Mouse (Mus musculus): ENCODE data around the gene Grm2.
"Not testable (repeated sequence)": the region's sequence is repeated elsewhere in the genome, so short reads cannot be mapped to it uniquely, and the experiment has no call there.

Grm2 gene

DNA sequence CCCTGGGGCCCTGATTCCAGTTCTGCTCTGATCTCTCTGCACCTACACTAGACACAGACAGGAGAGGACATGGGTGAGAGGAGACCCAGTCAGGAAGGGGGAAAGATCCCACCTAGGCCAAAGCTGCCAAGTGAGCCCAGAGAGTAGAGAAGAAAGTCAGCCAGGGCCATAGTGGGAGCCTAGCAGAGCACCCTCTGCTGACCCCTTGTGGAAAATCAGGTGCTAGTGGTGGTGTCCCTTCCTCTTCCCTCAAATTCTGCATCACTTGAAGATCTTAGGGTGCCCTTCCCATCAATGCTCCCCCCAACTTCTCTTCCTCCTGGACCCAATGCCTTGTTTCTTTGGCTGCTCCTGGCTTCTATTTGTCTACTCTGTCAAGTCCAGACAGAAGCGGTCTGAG lies 3.2 kb downstream of the Grm2 start:
- DNase-seq (ENCODE audit: extremely low read depth, low read depth, low spot score): no peak

DNA sequence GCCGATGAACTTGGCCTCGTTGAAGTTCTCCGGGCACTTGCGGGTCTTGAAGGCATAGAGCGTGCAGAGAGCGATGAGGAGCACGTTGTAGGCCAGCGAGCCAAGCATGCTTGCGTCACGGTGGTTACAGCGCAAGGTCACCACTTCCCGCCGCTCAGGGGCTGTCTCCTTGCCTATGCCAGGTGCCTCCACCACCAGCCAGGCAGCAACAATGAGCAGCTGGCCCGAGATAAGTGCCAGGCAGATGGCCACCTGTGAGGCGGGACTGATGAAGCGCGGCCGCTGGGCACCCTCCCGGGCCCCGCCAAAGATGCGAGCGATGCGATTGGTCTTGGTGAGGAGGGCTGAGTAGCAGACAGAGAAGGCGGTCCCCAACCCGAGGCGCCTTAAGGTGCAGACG lies 8.7 kb downstream of the Grm2 start:
- DNase-seq (ENCODE audit: extremely low read depth, low read depth, low spot score): no peak

GRCm38 (mm10) chr9:106645684-106646271 lies 10.1 kb downstream of the Grm2 start:
- no peak for DNase-seq (ENCODE audit: extremely low read depth, low read depth, low spot score)

DNA sequence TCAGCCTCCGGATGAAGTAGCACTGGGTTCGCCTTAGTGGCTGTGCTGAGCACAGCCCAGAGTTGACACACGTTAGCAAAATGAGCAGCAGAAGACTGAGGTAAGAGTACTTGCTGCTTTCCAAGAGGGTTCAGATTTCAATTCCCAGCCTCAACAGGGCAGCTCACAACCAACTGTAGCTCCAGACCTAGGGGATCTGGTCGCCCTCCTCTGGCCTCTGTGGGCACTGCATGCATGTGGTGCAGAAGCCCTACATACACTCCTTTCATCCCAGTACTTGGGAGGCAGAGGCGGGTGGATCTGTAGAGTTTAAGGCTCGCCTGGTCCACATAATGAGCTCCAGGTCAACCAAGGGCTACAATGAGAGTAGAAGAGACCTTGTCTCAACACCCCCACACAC lies 12.1 kb downstream of the Grm2 start:
- no peak for DNase-seq (ENCODE audit: extremely low read depth, low read depth, low spot score)

DNA sequence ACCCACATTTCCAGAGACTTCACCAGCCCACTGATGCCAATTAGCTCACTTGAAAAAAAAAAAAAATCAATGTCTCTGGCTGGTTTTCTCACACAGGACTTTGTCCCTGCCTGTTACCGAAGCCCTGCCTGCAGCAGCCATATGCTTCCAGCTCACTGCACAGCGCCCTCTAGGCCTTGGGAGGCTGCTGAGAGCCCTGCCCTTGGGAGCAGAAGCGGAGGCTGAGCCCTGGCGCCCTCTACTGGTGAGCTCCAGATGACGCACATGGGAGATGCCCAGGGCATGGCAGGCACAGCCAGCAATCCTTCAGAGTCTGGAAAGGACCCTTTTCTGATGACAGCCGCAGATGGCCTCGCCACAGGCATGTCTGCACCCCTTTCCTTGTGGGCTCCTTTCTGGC lies 12.8 kb downstream of the Grm2 start:
- DNase-seq (ENCODE audit: extremely low read depth, low read depth, low spot score): no peak

DNA sequence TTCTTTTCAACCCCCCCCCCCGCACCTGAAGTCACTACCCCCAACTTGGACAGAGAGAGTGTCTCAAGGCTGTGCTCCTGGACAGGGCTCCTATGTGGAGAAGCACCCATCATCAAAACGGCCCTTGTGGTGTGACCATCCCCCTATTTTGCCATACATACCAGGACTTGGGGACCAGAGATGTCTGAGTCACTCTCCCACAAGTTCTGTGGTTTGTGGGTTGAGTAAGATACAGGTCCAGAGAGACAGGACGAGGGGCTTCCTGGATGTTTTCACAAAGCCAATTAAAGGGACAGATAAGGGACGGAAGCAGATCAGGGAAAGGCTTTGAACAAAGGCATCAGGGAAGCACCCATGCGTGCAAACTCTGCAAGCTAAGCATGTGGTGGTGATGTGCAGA lies 14.5 kb downstream of the Grm2 start:
- DNase-seq (ENCODE audit: extremely low read depth, low read depth, low spot score): no peak

- DNase-seq (ENCODE audit: extremely low read depth, low read depth, low spot score): no peak
Observed at GRCm38 (mm10) chr9:106638154-106638553, 17.7 kb downstream of the Grm2 start.

- no peak for DNase-seq (ENCODE audit: extremely low read depth, low read depth, low spot score)
Observed at GRCm38 (mm10) chr9:106632185-106632584, 23.7 kb downstream of the Grm2 start.

DNA sequence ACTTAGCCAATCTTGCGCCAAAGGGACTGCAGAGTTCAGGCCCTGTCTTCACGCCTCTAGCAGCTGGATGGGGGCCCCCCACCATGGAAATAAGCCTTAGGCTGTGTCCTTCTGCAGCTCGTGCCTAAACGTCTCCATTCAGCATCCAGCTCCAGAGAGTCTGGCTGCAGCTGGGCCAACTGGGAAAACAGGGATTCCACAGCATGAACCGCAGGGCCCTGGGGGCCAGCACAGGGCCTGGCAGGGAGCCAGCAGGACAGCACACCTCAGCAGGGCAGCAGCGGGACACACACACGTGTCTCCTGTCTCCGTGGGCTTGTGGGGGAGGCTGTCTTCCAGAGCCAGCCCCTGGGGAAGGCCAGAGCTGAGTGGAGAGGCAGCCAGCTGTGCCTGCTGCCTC lies 28.1 kb downstream of the Grm2 start:
- not testable (repeated sequence) for DNase-seq (ENCODE audit: extremely low read depth, low read depth, low spot score)

GRCm38 (mm10) chr9:106626282-106626681 lies 29.6 kb downstream of the Grm2 start, which contains the start of gene Iqcf6:
Gene Iqcf6, plus strand, starts transcription at chr9:106626582.
- no peak for DNase-seq (ENCODE audit: extremely low read depth, low read depth, low spot score)

DNA sequence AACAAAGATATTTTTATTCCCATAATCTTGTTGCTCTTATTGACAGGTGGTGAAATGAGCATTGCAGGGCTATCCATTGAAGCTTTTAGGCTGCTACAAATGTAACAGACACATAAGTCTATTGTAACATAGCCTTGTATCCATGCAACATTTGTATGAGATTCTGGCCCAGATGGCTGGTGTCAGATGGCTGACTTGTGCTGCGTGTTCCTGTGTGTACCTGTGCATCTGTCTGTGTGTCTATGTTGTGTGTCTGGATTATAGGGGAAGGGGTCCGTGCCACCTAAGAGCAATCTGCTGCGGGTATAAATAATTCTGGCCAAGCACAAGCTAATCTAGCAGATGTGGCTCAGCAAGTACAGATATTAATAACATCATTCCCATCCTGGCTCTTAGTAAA lies 38.4 kb downstream of the Grm2 start:
- no peak for DNase-seq (ENCODE audit: extremely low read depth, low read depth, low spot score)

DNA sequence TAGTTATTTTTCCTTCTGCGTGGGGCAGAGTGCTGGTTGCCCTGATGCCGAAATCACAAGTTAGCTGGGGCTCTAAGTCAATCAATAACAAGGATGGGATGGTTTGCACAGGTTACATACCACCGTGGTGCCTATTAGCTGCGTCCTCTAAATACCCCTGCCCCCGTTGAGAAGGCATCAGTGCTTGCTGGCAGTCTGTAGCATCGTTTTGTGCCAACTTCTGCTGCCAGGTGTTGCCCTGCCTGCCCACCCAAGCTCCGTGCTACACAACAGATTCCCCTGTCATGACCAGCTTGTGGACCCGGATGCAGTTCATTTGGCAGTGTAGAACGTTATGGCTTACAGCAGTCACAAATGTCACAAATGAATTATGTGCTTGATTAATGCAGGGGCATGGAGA lies 39.6 kb downstream of the Grm2 start:
- no peak for DNase-seq (ENCODE audit: extremely low read depth, low read depth, low spot score)

- no peak for DNase-seq (ENCODE audit: extremely low read depth, low read depth, low spot score)
Observed at GRCm38 (mm10) chr9:106614616-106615015, 41.3 kb downstream of the Grm2 start.

DNA sequence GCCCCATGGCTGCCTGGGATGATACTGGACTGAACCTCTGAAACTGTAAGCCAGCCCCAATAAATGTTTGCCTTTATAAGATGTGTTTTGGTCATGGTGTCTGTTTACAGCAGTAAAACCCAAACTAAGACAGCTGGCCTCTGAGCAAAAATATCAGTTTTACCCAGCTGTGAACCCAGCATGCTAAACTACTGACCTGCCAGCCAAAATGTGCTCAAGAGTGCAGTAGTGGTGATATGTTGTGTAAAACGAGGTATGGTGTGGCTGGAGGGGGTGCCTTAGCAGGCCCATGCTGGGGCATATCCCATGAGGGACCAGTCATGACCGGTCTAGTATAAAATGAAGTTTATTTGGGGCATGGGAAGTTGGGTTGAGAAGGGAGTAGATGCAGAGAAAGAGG lies 41.9 kb downstream of the Grm2 start:
- no peak for DNase-seq (ENCODE audit: extremely low read depth, low read depth, low spot score)

DNA sequence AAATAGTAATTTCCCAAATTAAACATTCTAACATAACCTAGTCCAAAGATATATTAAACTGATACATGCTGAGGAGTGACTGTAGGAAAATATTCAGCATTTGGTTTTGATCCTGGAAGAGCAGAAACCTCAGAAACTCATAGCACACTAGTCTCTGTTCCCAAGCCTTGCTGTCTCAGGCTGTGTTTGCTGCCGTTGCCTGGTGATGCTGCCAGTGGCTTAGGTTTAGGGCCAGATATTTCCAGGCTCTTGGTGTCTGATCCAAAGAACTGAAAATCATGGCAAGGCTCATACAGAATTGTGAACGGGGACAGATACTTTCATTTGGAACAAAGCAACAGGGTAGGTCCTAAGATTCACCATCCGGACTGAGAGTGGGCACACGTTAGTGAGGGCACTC lies 45.2 kb downstream of the Grm2 start:
- DNase-seq (ENCODE audit: extremely low read depth, low read depth, low spot score): no peak

DNA sequence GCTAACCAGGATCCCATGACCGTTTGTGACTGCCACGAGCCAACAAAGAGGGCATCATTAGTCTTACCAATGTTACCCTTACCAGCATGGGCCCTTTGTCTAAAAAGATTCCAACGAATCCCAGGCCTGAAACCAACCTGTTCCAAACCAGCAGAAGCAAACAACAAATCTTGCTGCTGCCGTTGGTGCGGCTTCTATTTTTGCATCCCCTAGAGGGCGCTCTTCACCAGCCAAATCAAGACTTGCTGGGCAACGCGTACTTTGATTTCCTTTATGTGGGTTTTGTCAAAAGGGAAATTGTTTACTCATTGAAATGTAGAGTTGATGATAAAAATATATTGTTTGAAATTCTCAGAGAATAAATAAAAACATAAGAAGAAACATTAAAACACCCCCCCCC lies 55.3 kb downstream of the Grm2 start:
- DNase-seq (ENCODE audit: extremely low read depth, low read depth, low spot score): no peak

DNA sequence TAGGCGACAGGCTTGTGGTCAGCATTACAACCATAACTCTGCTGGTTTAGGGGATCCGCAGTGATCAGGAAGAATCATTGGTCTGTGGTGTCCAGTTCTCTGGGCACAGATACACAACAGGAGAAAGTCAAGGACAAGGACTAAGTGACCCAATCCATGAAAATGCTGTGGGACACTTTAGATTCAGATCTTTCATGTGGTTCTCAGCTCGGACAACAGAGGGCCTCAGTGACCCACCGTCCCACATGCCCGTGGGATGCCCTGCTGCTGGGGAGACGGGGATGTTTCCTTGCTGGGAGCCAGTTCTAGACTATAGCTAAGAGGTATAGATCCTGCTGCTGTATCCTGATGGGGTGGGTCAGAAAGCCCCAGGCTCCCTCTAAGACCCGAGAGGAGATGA lies 57.4 kb downstream of the Grm2 start:
- DNase-seq (ENCODE audit: extremely low read depth, low read depth, low spot score): no peak

GRCm38 (mm10) chr9:106595836-106596235 lies 60.0 kb downstream of the Grm2 start:
- no peak for DNase-seq (ENCODE audit: extremely low read depth, low read depth, low spot score)

- DNase-seq (ENCODE audit: extremely low read depth, low read depth, low spot score): not testable (repeated sequence)
Observed at GRCm38 (mm10) chr9:106595402-106595801, 60.5 kb downstream of the Grm2 start.

All from fat pad, adult 2 months (tissue).